ENCODE assay signal across 14 mouse cellular contexts in genomic region chr9:37122381-37122780, GRCm38 (mm10). TPM values are rescaled to one million over a fixed set of nuclear protein-coding genes. Genes with fewer than 3 reads are reported as not detected.
DNase-seq lines count a peak whose midpoint lies in the region; ATAC-seq and TF ChIP-seq lines count a peak whose summit lies in the region.
"Had no signal": no experiment of that assay in that cellular context is flagged by ENCODE, and none has a peak within 500 bp of the region (broad histone marks: within the 10 kb centered on the region; RNA-seq: fewer than 3 reads in every experiment).

No protein-coding gene starts in this region.

- no peak overlapping the region for H3K4me3 ChIP-seq in kidney, embryonic 15.5 days (replicated peaks)
- no peak overlapping the region for H3K4me3 ChIP-seq in limb, embryonic 12.5 days (replicated peaks)
- H3K4me3 ChIP-seq in stomach, postnatal 0 days (ENCODE audit: low read depth, low read length): no peak overlapping the region
- H3K4me3 ChIP-seq: embryonic facial prominence, embryonic 12.5 days; forebrain, embryonic 15.5 days had no signal

- no peaks in the 10 kb centered on the region for H3K9me3 ChIP-seq in kidney, embryonic 15.5 days (replicated peaks)
- no peaks in the 10 kb centered on the region for H3K9me3 ChIP-seq in limb, embryonic 12.5 days
- no peaks in the 10 kb centered on the region for H3K9me3 ChIP-seq in stomach, postnatal 0 days (ENCODE audit: control insufficient read depth, low read length)
- H3K9me3 ChIP-seq: embryonic facial prominence, embryonic 12.5 days; forebrain, embryonic 15.5 days had no signal

- peaks cover 30% of the 10 kb centered on the region for H3K4me1 ChIP-seq in kidney, embryonic 15.5 days
- H3K4me1 ChIP-seq in limb, embryonic 12.5 days (replicated peaks): peaks cover 62% of the 10 kb centered on the region
- H3K4me1 ChIP-seq in stomach, postnatal 0 days (replicated peaks; ENCODE audit: control insufficient read depth, insufficient read depth): no peaks in the 10 kb centered on the region

- TF ChIP-seq CTCF in stomach, postnatal 0 days (IDR thresholded peaks at IDR 0.05; ENCODE audit: low read depth): no peak

- H3K27ac ChIP-seq in kidney, embryonic 15.5 days: peak overlapping the region; percentile 69
- H3K27ac ChIP-seq in limb, embryonic 12.5 days: peak overlapping the region; percentile 74
- no peak overlapping the region for H3K27ac ChIP-seq in stomach, postnatal 0 days (replicated peaks)
- H3K27ac ChIP-seq: embryonic facial prominence, embryonic 12.5 days; forebrain, embryonic 15.5 days had no signal

- H3K36me3 ChIP-seq in kidney, embryonic 15.5 days: no peaks in the 10 kb centered on the region
- no peaks in the 10 kb centered on the region for H3K36me3 ChIP-seq in limb, embryonic 12.5 days
- no peaks in the 10 kb centered on the region for H3K36me3 ChIP-seq in stomach, postnatal 0 days (ENCODE audit: control insufficient read depth, insufficient read depth, low read length)
- H3K36me3 ChIP-seq: embryonic facial prominence, embryonic 12.5 days; forebrain, embryonic 15.5 days had no signal

- no peak overlapping the region for H3K9ac ChIP-seq in kidney, embryonic 15.5 days
- H3K9ac ChIP-seq in limb, embryonic 12.5 days (replicated peaks): no peak overlapping the region
- no peak overlapping the region for H3K9ac ChIP-seq in stomach, postnatal 0 days (ENCODE audit: low read length)
- H3K9ac ChIP-seq: embryonic facial prominence, embryonic 12.5 days; forebrain, embryonic 15.5 days had no signal

- 36% methylated on average over 1 of the region's 1 CpGs for WGBS in kidney, embryonic 15.5 days
- WGBS in limb, embryonic 12.5 days: 0% methylated on average over 1 of the region's 1 CpGs
- 71% methylated on average over 1 of the region's 1 CpGs for WGBS in stomach, postnatal 0 days

- H3K4me2 ChIP-seq in kidney, embryonic 15.5 days: no peak overlapping the region
- peak overlapping the region; percentile 28; the same call in 1 of the 2 replicates for H3K4me2 ChIP-seq in limb, embryonic 12.5 days
- no peak overlapping the region for H3K4me2 ChIP-seq in stomach, postnatal 0 days (replicated peaks; ENCODE audit: low read depth)
- H3K4me2 ChIP-seq: embryonic facial prominence, embryonic 12.5 days; forebrain, embryonic 15.5 days had no signal

- peaks cover 10% of the 10 kb centered on the region for H3K27me3 ChIP-seq in kidney, embryonic 15.5 days
- H3K27me3 ChIP-seq in limb, embryonic 12.5 days: peaks cover 70% of the 10 kb centered on the region
- no peaks in the 10 kb centered on the region for H3K27me3 ChIP-seq in stomach, postnatal 0 days (ENCODE audit: control insufficient read depth, insufficient read depth, low read length)
- H3K27me3 ChIP-seq: embryonic facial prominence, embryonic 12.5 days; forebrain, embryonic 15.5 days had no signal

- no peak for DNase-seq in kidney, adult 11 months
- peak; percentile 40 for DNase-seq in cerebellum, adult 8-10 months
- peak; percentile 85 for DNase-seq in cerebellum, postnatal 14 days
- no peak for DNase-seq in ovary, postnatal 10 days (ENCODE audit: low spot score)
- DNase-seq in stomach, postnatal 0 days (ENCODE audit: low spot score): no peak
- DNase-seq: adrenal gland, adult 8-10 months; heart, adult 18-20 months; retina, postnatal 1 day had no signal

- TF ChIP-seq EP300 in stomach, postnatal 0 days (optimal IDR thresholded peaks at IDR 0.05): no peak

- ATAC-seq in kidney, embryonic 15.5 days (replicated peaks; ENCODE audit: low FRiP score): no peak
- peak; percentile 21; the same call in 1 of the 2 replicates for ATAC-seq in limb, embryonic 12.5 days (ENCODE audit: insufficient number of reproducible peaks, insufficient read depth, low FRiP score, low TSS enrichment, low read depth)
- ATAC-seq in stomach, postnatal 0 days (ENCODE audit: low FRiP score, low TSS enrichment): no peak
- ATAC-seq in granulocyte monocyte progenitor cell, adult 5-6 weeks (replicated peaks; ENCODE audit: poor library complexity, severe bottlenecking): no peak
- ATAC-seq: forebrain, embryonic 15.5 days; Patski had no signal

RNA-seq across cellular contexts. Expression of gene Pknox2, which starts 24.8 kb away (rescaled TPM):
- 9.6 and 11.2 TPM in 2 replicates for polyA plus RNA-seq in kidney, embryonic 15.5 days (2015; fragmentation: Nextera tagmentation; extraction: Ambion mirVana)
- 15.5 and 18.6 TPM in 2 replicates for polyA plus RNA-seq in limb, embryonic 12.5 days (2016; fragmentation: Nextera tagmentation; extraction: Ambion mirVana)
- 2.4 and 3.3 TPM in 2 replicates for polyA plus RNA-seq in stomach, postnatal 0 days (2015; fragmentation: Nextera tagmentation; extraction: Ambion mirVana)
- not detected in 2 replicates for total RNA-seq in granulocyte monocyte progenitor cell, adult 5-6 weeks (2014; fragmentation: Nextera tagmentation)
- not detected in 2 replicates for total RNA-seq in granulocyte monocyte progenitor cell, adult 5-6 weeks (2017)

Comparison
In these comparisons a context has a peak if more than half of its experiments do, and no peak if none do; other contexts are left out.
1. DNase-seq: peak in cerebellum, adult 8-10 months (single experiment) and cerebellum, postnatal 14 days (2 of 2); none in kidney, adult 11 months (single experiment), ovary, postnatal 10 days (single experiment) and stomach, postnatal 0 days (single experiment).